Mouse (Mus musculus) spleen, postnatal 4 days (tissue): ENCODE results near the gene Chst5.

Source experiments
- DNase-seq, 2 experiments: peaks; one replicate each; pipeline ENCODE4 v3.0.0; 2022; ENCODE audit warnings: low spot score in 2 of 2

Chst5 gene

DNA sequence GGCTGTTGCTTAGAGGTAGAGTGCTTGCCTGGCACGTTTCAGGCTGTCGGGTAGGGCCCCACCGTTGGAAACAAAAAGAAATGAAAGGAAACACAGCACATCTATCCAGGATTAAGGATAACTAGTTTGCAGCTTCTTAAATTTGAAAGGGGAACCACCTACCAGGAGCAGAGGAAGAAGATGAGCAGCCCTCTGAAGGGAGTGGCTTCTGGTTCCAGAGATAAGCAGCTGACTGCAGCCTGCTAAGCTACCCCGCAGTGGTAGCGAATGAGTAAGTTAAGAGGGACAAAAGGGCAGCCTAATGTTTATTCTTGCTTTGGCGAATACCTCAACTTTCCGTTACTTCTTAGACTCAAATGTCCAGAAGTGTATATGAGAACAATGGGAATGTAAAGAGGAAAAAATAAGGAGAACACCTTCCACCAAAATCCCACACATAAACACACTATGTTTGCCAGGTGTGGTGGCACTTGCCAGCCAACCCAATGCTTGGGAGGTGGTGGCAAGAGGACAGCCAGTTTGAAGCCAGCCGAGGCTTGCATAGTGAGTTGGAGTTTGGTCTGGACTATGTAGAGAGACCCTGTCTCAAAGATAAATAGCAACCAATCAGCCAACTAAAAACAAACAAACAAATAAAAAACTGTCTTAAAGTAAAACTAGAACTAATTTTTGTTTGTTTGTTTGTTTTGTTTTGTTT is 19.5 kb upstream of the Chst5 start:
- peak in 1 of 2 experiments; percentile 47 for DNase-seq

DNA sequence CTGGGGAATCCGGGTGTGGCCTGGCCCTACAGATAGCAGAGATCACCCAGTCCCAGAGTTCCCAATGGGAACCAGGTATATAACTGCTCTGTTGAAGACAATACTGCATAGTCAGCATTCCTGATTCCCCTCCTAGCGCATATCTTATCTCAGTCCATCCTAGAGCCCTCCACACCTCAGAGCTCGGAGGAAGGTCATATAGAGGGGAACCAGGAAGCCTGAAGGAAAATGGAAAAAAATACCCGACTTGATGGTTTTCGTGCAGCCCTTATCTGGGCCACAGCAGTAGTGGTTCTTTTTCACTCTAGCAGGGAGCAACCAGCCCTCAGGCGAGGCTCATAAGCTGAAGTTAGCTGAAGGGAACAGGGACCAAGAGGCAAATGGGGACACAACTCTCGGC is 14.7 kb upstream of the Chst5 start:
- no peak for DNase-seq

DNA sequence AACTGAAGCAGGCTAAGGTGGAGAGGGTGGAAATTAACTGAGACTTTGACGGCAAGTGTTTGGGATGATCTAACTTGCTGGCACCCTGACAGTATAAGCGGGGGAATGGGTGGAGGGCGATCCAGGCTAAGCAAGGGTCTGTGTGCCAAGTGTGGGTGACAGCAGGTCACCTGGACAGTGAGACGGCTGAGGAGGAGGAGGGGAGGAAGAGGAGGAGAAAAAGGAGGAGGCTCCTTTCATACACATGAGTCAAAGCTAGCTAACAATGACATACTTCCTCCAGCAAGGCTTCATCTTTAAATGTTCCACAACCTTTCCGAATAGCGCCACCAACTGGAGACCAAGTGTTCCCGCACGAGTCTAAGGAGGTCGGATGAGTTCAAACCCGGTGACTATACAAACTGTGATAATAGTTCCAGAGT is 13.1 kb upstream of the Chst5 start:
- peak; percentile 54 to 83 for DNase-seq

DNA sequence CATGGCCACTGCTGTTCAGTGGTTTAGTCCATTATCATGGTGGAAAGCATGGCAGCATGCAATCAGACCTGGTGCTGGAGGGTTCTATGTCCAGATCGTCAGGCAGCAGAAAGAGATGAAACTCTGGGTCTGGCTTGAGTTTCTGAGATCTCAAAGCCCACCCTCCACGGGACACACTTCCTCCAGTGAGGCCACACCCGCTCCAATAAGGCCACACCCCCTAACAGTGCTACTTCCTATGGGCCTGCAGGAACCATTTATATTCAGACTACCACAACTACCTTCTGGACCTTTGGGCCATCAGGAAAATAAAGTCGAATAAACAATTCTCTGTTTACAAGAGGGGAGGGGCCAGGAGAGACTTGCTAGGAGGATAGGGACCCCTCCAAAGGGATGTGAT is 10.7 kb upstream of the Chst5 start:
- no peak for DNase-seq

DNA sequence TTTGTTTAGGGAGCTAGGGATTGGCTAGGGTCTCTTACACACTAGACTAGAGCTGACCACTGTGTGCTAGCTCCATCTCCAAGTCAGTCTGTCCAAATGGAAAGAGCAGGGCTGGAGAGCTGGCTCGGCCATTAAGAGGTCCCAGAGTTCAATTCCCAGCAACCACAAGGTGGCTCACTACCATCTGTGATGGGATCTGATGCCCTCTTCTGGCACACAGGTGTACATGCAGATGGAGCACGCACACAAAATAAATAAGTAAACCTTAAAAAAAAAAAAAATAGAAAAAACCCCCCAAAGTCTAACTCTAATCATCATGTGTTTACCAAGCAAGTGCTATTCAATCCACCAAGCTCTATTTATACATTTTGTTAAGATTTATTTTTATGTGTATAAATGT is 9.4 kb upstream of the Chst5 start:
- no peak for DNase-seq

DNA sequence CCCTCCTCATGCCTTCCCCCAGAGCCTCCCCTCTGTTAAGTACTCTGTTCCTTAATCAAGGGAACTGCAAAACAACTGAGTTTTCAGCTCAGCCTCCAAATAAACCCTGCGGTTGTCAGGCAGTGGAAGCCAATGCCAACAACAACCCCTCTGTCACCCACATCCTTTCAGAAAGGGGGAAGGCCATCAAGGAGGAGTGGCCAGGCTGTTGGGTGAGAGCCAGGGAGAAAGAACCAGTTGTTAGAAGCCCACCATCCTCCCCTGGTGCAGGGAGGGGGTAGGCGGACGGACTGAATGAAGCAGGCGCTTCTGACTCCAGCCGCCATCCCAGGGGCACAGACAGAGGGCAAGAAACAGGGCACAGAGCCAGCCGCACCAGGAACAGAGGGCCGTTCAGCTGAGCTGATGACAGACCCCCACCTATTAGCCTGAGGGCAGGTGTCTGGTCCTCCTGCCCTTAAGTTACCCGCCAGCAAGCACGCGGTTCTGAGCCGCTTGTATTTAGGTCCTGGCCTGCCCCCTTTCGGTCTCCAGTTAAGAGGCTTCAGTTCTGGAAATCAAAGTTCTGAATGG is 2.7 kb upstream of the Chst5 start:
- DNase-seq = no peak

DNA sequence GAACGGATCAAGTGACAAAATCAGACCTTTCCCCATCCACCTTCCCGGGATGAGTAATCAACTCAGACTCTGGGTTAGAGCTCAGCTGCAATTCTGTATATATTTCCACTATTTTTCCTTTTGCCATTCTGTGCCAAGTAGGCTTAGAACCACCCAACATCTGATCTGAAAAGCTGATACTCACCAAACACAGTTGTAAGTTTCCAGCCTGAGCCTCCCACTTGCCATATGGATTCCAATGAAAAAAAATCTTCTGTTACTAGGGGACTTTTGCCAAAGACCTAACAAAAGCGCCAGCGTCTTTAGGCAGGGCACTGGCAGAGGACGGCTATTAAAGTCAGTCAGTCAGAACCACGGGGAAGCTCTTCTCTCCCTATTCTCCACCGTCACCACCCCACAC is 1.3 kb upstream of the Chst5 start:
- DNase-seq = no peak

DNA sequence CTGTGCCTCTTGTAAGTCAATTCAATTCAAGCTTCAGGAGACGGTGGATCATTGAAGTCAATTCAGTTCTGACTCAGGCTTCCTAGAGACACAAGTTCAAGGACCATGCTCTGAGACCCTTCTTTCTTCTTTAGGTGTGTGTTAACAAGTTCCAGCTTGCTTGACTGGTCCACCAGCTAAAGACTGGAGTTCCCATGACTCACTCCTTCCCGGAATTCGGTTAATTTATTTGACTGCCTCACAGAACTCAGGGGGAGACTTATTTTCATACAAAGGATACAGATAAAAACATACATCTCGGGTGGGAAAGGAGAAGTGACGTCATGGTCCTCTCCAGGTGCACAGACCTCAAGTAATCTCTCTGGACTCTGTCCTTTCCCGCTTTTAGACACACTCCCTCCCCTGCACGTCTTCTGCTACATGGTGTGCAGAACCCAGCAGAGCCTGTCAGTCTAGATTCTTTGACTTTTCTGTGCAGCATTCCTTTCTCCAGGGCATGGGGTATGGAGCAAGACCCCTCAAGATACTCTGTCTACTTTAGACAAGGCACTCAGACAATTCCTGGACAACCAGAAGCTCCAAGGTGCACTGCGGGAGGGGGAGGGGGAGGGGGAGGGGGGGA is 4.6 kb downstream of the Chst5 start:
- DNase-seq = no peak

DNA sequence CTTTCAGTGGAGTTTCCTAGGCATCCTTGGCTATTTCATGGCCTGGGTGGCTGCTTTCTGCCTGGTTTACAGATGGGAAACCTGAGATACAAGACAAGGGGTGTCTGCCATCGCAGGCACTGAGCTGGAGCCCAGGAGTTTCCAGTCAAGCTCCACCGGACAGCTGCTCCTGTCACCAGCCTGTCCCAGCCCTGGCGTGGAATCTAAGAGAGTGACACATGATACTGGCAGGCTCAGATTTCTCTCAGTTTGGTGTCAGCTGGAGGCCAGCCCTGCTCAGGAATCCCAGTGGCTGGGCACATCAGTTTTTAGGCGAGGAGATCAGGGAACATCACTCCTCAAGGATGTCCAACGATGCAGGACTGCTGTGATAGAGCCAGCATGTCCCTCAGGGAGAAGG is 8.2 kb downstream of the Chst5 start:
- DNase-seq = no peak

DNA sequence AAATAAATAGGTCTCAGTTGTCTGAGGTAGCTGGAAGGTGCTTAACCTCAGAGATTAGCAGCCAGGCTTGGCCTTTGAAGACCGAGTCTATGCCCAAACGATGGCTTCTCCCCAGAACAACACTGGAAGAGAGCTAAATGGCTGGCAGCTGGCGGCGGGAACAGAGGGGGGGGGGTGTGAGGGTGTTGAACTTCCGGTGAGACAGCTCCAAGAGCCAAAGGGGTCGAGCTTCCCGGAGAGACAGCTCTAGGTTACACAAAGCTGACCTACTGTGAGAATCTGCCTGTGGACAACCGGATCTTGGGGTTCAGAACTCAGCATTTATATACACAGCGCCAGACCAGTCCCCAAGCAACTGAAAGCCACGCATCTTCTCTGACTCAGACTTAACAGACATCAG is 11.7 kb downstream of the Chst5 start:
- DNase-seq = no peak

DNA sequence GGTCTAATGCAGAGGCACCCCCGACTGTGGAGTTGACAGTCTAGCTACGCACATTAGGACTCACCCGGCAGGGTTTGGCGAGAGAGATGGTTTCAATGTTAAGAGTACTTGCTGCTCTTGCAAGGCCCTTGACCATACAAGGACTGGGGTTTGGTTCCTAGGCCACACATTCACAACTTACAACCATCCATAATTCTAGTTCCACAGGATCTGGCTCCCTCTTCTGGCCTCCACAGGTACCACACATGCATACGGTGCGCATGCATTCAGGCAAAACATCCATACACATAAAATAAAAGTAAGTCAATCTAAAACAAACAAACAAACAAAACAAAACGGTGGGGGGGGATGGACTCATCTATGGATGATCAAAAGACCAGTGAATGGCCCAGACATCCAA is 15.3 kb downstream of the Chst5 start:
- no peak for DNase-seq

DNA sequence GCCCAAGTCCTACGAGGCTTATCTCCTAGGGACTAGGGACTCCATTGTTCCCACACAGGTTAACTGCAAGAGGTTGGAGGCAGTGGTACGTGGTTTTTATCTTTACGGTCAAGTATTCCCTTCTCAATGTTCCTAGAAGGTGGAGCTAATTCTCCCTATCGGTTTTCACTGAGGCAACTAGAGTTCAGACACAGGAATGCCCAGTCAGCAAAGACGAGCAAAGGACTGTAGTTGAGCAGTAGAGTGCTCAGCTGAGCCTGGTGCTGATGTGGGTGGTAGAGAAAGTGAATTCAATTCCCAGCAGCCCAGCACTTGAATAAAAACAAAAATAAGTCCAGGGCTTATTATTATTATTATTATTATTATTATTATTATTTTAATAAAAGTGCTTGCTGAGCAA is 17.6 kb downstream of the Chst5 start:
- DNase-seq = no peak

DNA sequence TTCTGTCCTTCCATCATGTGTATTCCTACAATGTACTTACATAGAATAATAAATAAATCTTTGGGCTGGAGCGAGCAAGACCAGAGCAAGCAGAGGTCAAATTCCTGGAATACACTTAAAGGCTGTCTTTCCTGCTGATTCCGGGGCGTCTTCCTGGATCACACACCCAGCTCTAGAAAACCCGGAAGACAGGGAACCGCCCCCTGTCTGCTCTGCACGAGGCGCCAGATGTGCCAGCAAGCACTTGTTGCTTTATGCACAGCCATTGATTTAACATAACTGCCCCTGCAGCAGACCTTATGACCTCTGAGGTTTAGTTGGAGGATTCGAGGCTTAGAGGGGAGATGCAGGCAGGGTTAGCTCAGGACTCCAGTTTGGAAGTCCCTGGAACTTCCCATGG is 18.3 kb downstream of the Chst5 start:
- DNase-seq = no peak

DNA sequence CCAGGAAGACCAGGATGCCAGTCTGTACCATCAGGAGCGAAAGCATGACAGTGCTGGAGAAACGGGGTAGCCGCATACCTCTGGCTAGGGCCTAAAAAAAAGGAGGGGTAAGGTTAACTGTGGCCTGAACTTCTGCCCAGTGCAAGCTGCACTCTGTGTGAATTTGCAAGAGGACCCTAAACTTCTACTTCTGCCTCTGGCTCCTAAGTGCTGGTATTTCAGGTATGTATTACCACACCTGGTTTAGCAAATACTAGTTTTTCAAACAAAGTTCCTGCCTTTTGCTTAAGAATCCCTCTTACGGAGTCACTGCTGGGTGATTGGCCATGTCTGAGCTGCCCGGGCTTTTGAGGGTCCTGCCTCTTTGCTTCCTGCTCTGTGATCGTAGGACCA is 19.3 kb downstream of the Chst5 start:
- no peak for DNase-seq

DNA sequence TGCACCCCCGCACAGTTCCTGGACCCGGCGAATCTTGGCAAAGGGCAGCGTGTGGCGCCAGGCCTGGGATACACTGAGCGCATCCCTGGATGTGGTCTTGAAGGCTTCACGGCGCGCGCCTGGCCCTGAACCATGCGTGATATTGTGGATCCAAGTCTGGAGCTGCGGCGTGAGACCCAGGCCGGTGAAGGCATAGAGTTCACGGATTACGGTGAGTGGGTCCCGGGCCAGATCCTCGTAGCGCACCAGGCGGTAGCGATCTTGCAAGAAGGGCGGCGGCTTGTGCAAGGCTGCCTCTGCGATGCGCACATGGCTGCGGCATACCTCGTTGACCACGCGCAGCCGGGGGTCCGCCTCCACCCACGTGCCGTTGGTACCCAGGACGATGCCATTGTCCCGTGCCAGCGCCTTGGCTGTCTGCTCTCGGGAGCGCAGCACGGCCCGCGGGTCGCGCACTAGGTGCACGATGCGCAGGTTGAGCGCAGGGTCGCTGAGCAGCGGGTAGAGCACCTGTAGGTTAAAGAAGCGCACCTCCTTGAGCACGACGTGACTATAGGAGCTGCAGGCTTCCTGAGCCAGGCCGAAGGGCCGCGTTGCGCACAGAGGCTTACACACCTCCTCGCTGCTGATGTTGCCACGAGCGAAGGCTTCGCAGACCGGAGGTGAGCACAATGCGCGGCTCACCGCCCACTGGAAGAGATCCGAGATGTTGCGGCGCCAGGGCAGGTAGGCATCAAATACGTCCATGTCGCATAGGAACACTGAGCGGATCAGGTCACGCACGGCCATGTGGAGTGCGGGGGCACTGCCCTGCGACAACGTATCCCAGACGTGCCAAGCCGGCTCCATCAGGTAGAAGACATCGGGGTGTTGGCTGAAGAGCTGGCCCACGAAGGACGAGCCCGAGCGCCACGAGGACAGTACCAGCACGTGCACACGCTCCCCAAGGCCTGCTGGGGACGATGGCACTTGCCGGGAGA is 20.0 kb downstream of the Chst5 start:
- no peak for DNase-seq

DNA sequence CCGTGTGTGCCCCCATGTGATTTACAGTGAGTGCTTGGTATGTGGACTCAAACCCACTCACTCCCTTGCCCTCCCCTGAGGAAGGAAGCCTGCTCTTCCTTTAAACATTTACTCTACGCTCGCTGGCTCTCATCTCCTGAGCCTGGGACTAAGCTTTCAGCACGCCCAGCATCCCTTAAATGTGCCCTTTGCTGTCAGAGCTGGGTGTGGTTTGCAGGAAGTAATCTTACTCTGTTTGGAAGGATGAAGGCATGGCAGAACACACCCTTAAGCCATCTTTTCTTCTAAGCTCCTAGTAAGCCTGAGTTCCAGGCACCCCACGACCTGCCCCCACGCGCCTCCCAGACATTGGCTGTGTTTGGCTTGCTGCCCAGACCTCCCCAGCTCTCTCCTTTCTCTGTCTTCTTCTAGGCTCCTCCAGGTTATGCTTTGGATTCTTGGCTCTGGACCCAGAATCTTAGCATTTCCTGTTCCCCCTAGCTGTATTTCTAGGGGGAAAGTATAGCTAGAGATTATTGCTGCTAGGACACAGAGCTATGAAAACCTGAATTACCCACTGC is 22.1 kb downstream of the Chst5 start:
- no peak for DNase-seq

DNA sequence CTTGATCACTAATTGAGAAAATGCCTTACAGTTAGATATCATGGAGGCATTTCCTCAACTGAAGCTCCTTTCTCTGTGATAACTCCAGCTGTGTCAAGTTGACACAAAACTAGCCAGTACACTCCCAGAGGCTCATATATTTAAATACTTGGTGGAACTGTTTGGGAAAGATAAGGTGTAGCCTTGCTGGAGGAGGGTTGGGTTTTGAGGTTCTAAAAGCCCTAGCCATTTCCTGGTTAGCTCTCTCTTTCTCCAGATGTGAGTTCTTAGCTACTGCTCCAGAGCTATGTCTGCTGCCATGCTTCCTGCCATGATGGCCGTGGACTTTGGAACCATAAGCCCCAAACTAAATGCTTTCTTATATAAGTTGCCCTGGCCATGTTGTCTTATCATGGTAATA is 22.8 kb downstream of the Chst5 start:
- DNase-seq = no peak

DNA sequence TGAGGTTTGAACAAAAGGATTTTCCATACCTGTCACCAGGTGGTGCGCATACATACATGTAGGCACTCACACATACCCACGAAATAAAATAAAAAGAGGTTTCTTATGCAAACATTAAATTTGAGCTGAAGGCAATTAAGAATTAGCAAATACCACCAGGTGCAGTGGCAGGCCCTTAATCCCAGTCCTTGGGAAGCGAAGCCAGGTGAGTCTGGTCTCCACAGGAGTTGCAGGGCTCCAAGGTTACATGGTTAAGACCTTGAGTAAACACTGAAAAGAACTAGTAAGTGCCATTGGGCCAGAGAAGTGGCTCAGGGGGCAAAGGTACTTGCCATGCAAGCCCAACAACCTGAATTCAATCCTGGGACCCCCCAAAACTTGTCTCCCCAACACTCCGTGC is 26.6 kb downstream of the Chst5 start:
- DNase-seq = no peak

DNA sequence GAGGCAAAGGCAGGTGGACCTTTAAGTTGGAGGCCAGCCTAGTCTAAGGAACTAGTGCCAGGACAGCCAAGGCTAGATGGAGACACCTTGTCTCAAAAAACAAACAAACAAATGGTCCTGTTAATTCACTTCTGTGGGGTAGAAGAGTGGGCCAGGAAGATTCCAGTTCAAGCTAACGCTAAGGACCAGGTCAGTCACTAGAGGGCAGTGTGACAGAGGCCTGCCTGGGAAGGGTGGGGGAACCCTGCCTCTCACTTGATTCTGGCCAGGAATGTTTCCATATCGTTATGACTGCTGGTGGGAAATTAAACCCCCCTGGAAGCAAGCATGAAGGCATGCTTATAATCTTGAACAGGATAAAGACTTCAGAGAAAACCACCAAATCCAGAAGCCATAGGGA is 28.7 kb downstream of the Chst5 start:
- peak; percentile 35 to 71 for DNase-seq

DNA sequence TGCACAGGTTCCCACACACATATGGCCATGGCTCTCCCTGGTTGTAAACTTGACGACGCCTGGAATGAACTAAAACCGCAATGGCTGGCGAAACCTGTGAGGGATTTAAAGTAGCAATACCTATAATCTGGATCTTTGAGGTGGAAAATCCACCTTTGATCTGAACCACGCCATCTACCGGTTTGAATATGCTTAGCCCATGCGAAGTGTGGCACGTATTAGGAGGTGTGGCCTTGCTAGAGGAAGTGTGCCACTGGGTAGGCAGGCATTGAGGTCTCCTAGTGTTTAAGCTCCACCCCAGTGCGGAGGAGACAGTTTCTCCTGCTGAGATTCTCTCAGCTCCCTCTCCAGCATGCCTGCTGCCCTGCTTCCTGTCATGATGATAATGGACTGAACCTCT is 32.5 kb downstream of the Chst5 start:
- no peak for DNase-seq

DNA sequence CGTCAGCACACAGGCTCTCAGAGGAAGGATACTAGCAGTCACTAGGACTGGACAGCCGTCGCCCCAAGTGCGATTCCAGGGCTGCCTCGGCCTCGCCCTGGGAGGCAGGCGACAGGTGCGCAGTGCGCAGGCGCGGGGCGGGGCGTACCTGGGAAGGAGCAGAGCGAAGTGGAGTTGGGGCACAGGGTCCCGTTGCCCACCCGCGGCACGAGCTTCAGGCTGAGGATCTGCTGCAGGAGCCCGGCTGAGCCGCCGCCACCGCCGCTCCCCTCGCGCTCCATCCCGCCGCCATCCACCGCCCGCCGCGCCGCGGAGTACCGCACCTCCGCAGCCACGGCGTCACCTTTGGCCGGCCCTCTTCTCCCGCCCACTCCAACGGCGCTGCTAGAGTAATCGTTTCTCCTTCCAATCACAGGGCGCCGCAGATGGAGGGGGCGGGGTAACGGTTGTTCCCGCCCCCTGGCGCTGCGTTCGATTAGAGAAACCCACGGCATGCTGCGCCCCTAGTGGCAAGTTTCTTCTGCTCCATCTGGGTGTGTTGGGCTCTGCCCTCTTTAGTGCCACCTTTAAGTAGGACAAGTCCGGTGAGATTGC is 33.8 kb downstream of the Chst5 start, which contains the start of gene Tmem170:
Gene Tmem170 (minus strand): TSS at position 396 of the 594 bp plus-strand sequence.
- DNase-seq = peak; percentile 97 to 99

DNA sequence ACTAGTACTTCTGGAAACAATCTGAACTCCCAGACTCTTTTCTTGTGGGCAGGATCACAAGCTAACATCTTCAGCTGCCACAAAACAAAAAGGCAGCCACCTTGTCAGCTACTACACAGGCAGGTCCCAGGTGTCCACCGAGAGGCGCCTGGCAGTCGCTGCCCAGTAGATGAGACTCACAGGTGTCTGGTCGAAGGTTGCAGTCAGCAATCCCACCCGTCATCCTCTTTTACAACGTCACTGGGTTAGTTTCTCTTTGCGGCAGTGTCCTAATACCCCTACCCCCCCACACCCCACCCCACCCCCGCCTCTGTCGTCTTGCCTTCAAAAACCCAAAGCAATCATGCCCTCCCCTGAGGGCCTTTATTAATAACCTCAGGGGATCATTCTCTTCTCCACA is 34.5 kb downstream of the Chst5 start:
- DNase-seq = no peak
